Mouse (Mus musculus) forebrain, embryonic 11.5 days (tissue): ENCODE data around the gene Slc27a1. TPM values are rescaled to one million over a fixed set of nuclear protein-coding genes. Genes with fewer than 3 reads are reported as not detected.

Source experiments
- ATAC-seq: fragments of 200-750 bp; cut with Nextera tagmentation; replicated peaks from 2 replicates; pipeline ENCODE4 v1.8.0; 2017; ENCODE audit warnings: moderate TSS enrichment; ENCODE audit not compliant: low FRiP score
- DNase-seq: peaks from one replicate; pipeline ENCODE4 v3.0.0-alpha.2; 2017; ENCODE audit warnings: low spot score
- H3K27ac ChIP-seq: fragments of 300-500 bp; sonication (generic); 2 replicates; pipeline ENCODE4 v1.5.1; 2014; ENCODE audit warnings: low read depth, low read length
- H3K27me3 ChIP-seq: fragments of 300-500 bp; sonication (generic); 2 replicates; pipeline ENCODE4 v1.6.1; 2014; ENCODE audit warnings: mild to moderate bottlenecking, low read length, mixed read lengths; ENCODE audit not compliant: control insufficient read depth, insufficient read depth
- H3K36me3 ChIP-seq: fragments of 300-500 bp; sonication (generic); 2 replicates; pipeline ENCODE4 v1.6.1; 2014; ENCODE audit warnings: mild to moderate bottlenecking, low read length, moderate library complexity, mixed read lengths; ENCODE audit not compliant: control insufficient read depth, insufficient read depth
- H3K4me1 ChIP-seq: fragments of 300-500 bp; sonication (generic); replicated peaks from 2 replicates; pipeline ENCODE4 v1.6.1; 2014; ENCODE audit warnings: low read length, mixed read lengths; ENCODE audit not compliant: control insufficient read depth, insufficient read depth
- H3K4me2 ChIP-seq: fragments of 300-500 bp; sonication (generic); 2 replicates; pipeline ENCODE4 v1.6.1; 2014; ENCODE audit warnings: low read depth, mild to moderate bottlenecking, low read length, moderate library complexity, mixed read lengths; ENCODE audit not compliant: severe bottlenecking
- H3K4me3 ChIP-seq: fragments of 300-500 bp; sonication (generic); 2 replicates; pipeline ENCODE4 v1.5.1; 2014; ENCODE audit warnings: low read depth, low read length
- H3K9ac ChIP-seq: fragments of 300-500 bp; sonication (generic); 2 replicates; pipeline ENCODE4 v1.6.1; 2014; ENCODE audit warnings: low read length
- H3K9me3 ChIP-seq: fragments of 300-500 bp; sonication (generic); 2 replicates; pipeline ENCODE4 v1.6.1; 2016; ENCODE audit warnings: low read length, mixed read lengths; ENCODE audit not compliant: control insufficient read depth
- WGBS: fragments of 180-500 bp; shearing (Covaris S2); extraction: QIAGEN DNeasy Blood & Tissue Kit; methylation state at CpG from one replicate; pipeline ENCODE4 v1.1.7; 2014; 5-methylcytosine and 5-hydroxymethylcytosine counted together
- polyA plus RNA-seq: library from polyadenylated mRNA; unstranded; fragments of >200 nt; fragmentation: Nextera tagmentation; extraction: Ambion mirVana; gene quantifications from 2 replicates; pipeline ENCODE4 v1.2.1, GENCODE M21; 2014

The Slc27a1 gene
- polyA plus RNA-seq, 1 experiment from 2014 or later = 18.4 TPM

GRCm38 (mm10) chr8:71550754-71551153 lies 17.9 kb upstream of the Slc27a1 start:
- H3K9me3 ChIP-seq = no peaks in the 10 kb centered on the region
- no peak for DNase-seq
- no peaks in the 10 kb centered on the region for H3K27me3 ChIP-seq
- no peaks in the 10 kb centered on the region for H3K4me1 ChIP-seq
- H3K4me2 ChIP-seq = no peak overlapping the region
- no peaks in the 10 kb centered on the region; the same call in 1 of the 2 replicates for H3K36me3 ChIP-seq
- H3K9ac ChIP-seq = no peak overlapping the region
- WGBS = 79% methylated on average over 7 of the region's 7 CpGs
- no peak for ATAC-seq
- H3K27ac ChIP-seq = no peak overlapping the region
- no peak overlapping the region for H3K4me3 ChIP-seq

GRCm38 (mm10) chr8:71552770-71553169 lies 15.9 kb upstream of the Slc27a1 start:
- H3K4me3 ChIP-seq = no peak overlapping the region
- DNase-seq = no peak
- no peak overlapping the region for H3K4me2 ChIP-seq
- ATAC-seq = no peak
- no peaks in the 10 kb centered on the region for H3K9me3 ChIP-seq
- WGBS = 79% methylated on average over 6 of the region's 6 CpGs
- no peaks in the 10 kb centered on the region for H3K4me1 ChIP-seq
- no peaks in the 10 kb centered on the region; the same call in 1 of the 2 replicates for H3K36me3 ChIP-seq
- H3K9ac ChIP-seq = no peak overlapping the region
- H3K27me3 ChIP-seq = peaks cover 12% of the 10 kb centered on the region
- no peak overlapping the region for H3K27ac ChIP-seq

- no peak overlapping the region for H3K9ac ChIP-seq
- no peaks in the 10 kb centered on the region for H3K36me3 ChIP-seq
- ATAC-seq (no peak), DNase-seq (no peak)
- no peak overlapping the region for H3K27ac ChIP-seq
- no peak overlapping the region for H3K4me3 ChIP-seq
- H3K9me3 ChIP-seq = no peaks in the 10 kb centered on the region
- 74% methylated on average over 6 of the region's 6 CpGs for WGBS
- H3K27me3 ChIP-seq = peaks cover 24% of the 10 kb centered on the region
- H3K4me2 ChIP-seq = no peak overlapping the region
- 0 out of 2 replicates have a peak, but pooled peaks cover 6% of the 10 kb centered on the region for H3K4me1 ChIP-seq
Observed at GRCm38 (mm10) chr8:71554001-71554400, 14.7 kb upstream of the Slc27a1 start.

DNA sequence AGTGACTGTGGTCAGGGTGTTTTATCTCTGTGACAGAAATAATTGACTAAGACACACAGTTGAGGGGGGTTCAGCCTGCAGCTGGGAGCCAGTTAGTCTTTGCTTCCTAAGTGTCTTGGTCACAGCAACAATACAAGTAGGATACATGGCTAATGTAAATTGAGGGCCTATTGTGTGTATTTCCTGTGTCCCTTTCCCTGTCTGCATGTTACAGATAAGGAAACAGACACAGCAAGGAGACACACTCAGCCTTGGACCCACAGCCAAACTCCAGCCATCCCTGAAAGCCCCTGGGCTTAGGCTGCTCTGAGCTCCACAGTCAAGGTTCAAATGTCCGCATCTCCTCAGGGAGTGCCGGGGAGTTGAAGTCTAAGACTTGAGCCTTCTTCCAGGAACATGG lies 14.0 kb upstream of the Slc27a1 start:
- H3K27me3 ChIP-seq = peaks cover 31% of the 10 kb centered on the region
- no peak overlapping the region for H3K9ac ChIP-seq

GRCm38 (mm10) chr8:71558071-71558957 lies 10.4 kb upstream of the Slc27a1 start, which contains the start of gene Tmem221:
Gene Tmem221 (minus strand): TSS chr8:71558871.
- 4% methylated on average over 70 of the region's 70 CpGs for WGBS
- no peak within 1 kb of the TSS for H3K27ac ChIP-seq

More for the DNA sequence above, 14.0 kb upstream of the Slc27a1 start:
- Histone ChIP-seq H3K4me3 (no peak overlapping the region), H3K9me3 (no peaks in the 10 kb centered on the region), H3K27ac (no peak overlapping the region), H3K4me2 (no peak overlapping the region), H3K36me3 (no peaks in the 10 kb centered on the region), H3K4me1 (0 out of 2 replicates have a peak, but pooled peaks cover 7% of the 10 kb centered on the region)
- no peak for ATAC-seq
- DNase-seq = no peak
- 90% methylated on average over 2 of the region's 2 CpGs for WGBS

DNA sequence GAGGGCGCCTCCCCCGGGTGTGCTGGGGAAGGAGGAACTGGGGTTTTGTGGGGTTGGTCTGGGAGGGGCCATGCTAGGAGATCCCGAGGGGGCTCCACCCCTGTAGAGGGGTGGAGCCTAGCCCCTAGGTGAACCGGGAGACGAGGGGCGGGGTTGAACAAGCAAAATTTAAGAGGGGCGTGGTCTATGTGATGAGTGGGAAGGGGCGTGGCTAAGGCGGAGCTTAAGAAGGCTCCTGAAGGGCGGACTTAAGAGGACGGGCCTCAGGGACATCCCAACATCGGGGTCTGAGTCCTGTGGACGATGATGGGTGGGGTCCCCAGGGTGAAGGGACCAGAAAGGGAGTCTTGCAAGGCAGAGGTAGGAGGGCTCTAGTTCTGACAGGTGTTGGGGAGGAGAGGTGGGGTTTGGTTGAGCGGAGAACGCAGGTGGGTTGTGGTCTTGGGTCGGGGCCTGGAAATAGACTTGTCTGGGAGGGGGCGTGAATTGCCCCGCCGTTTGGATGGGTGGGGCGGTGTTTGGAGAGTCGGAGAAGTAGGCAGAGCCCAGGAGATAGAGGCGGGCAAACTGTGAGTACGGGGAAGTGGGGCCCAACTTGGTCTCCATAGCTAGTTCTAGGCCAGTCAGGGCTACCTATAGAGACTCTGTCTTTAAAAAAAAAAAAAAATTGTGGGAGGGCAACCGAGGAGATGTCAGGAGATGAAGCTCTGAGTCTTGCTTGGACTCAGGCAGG lies 9.6 kb upstream of the Slc27a1 start:
- H3K9me3 ChIP-seq = peaks cover 2% of the 10 kb centered on the region
- peak overlapping the region; percentile 29; the same call in 1 of the 2 replicates for H3K9ac ChIP-seq
- peak; percentile 70 for DNase-seq
- no peaks in the 10 kb centered on the region for H3K36me3 ChIP-seq
- 2% methylated on average over 24 of the region's 24 CpGs for WGBS
- no peak overlapping the region for H3K27ac ChIP-seq
- H3K4me1 ChIP-seq = peaks cover 9% of the 10 kb centered on the region; the same call in 1 of the 2 replicates
- peak overlapping the region; percentile 48 for H3K4me2 ChIP-seq
- peak overlapping the region; percentile 25 for H3K4me3 ChIP-seq
- peaks cover 61% of the 10 kb centered on the region for H3K27me3 ChIP-seq
- peak; percentile 50; the same call in 1 of the 2 replicates for ATAC-seq

More at GRCm38 (mm10) chr8:71558071-71558957, 10.4 kb upstream of the Slc27a1 start, which contains the start of gene Tmem221:
- Histone ChIP-seq H3K27me3 (peaks cover 61% of the 10 kb centered on the region), H3K4me3 (peak within 1 kb of the TSS; percentile 25), H3K9ac (peak within 1 kb of the TSS; percentile 29), H3K9me3 (no peaks in the 10 kb centered on the region), H3K36me3 (no peaks in the 10 kb centered on the region), H3K4me2 (peak within 1 kb of the TSS; percentile 48), H3K4me1 (peaks cover 9% of the 10 kb centered on the region; the same call in 1 of the 2 replicates)
- ATAC-seq (no peak), DNase-seq (no peak)

DNA sequence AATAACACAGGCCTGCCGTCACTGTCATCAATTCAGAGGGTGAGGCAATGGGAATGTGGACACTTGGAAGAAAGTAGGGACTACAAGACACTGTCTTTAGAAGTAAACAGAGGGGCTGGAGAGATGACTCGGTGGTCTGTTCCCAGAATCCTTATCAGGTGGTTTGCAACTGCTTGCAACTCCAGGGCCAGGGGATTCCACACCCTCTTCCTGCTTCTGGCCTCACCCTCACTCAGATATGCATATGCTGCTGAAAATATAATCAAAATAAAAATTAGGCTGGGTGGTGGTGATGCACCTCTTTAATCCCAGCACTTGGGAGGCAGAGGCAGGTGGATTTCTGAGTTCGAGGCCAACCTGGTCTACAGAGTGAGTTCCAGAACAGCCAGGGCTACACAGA lies 8.6 kb upstream of the Slc27a1 start:
- ATAC-seq (no peak), DNase-seq (no peak)
- Histone ChIP-seq H3K4me2 (no peak overlapping the region), H3K4me3 (no peak overlapping the region), H3K4me1 (peaks cover 9% of the 10 kb centered on the region; the same call in 1 of the 2 replicates), H3K36me3 (no peaks in the 10 kb centered on the region), H3K9me3 (peaks cover 4% of the 10 kb centered on the region), H3K27ac (no peak overlapping the region), H3K27me3 (peaks cover 61% of the 10 kb centered on the region), H3K9ac (no peak overlapping the region)
- 80% methylated on average over 3 of the region's 3 CpGs for WGBS

DNA sequence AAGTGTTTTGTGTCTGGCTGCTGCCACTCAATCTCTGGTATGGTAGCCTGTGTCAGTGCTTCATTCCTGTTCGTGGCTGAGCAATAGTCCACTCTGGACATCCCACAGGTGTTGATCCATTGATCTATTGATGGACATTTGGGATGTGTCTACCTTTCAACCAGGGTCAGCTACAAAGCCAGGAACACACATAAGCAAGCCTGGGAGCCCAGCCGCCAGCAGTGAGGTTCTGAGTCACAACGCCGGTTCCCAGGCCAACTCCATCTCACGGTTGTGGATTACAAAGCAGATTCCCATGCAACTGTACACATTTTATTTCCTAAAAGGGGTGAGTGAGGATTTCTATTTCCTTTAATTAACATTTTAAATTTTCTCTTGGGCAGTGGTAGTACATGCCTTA lies 7.9 kb upstream of the Slc27a1 start:
- Histone ChIP-seq H3K9ac (no peak overlapping the region), H3K27me3 (peaks cover 61% of the 10 kb centered on the region), H3K36me3 (no peaks in the 10 kb centered on the region), H3K4me2 (no peak overlapping the region), H3K9me3 (peaks cover 4% of the 10 kb centered on the region), H3K4me1 (peaks cover 9% of the 10 kb centered on the region; the same call in 1 of the 2 replicates), H3K27ac (no peak overlapping the region), H3K4me3 (no peak overlapping the region)
- WGBS = 87% methylated on average over 5 of the region's 5 CpGs
- ATAC-seq (no peak), DNase-seq (no peak)
